Mouse (Mus musculus) megakaryocyte, embryonic 14.5 days (primary cell): ENCODE data around the gene Cacna1d. TPM values are rescaled to one million over a fixed set of nuclear protein-coding genes. Genes with fewer than 3 reads are reported as not detected.

Experiments used
- H3K27me3 ChIP-seq: replicated peaks from 2 replicates; pipeline ENCODE3; 2012; ENCODE audit warnings: inconsistent platforms
- H3K36me3 ChIP-seq: replicated peaks from 2 replicates; pipeline ENCODE3; 2012; ENCODE audit warnings: low read length, inconsistent platforms, mixed read lengths
- H3K4me1 ChIP-seq: 2 replicates; pipeline ENCODE4 v1.6.1; 2012; ENCODE audit warnings: inconsistent platforms
- H3K4me3 ChIP-seq: replicated peaks from 2 replicates; pipeline ENCODE3; 2012; ENCODE audit warnings: moderate library complexity, mild to moderate bottlenecking, inconsistent platforms
- H3K9me3 ChIP-seq: 2 replicates; pipeline ENCODE4 v1.6.1; 2012; ENCODE audit warnings: inconsistent platforms
- FLI1 ChIP-seq: IDR thresholded peaks from 2 replicates; pipeline ENCODE4 v1.6.1; 2012; ENCODE audit warnings: low read length, inconsistent platforms, mixed read lengths
- GATA1 ChIP-seq: IDR thresholded peaks from 3 replicates; pipeline ENCODE4 v1.6.1; 2012; ENCODE audit warnings: mixed read lengths, low read length, inconsistent platforms, borderline replicate concordance
- polyA plus RNA-seq: library from polyadenylated mRNA; stranded (reverse); fragments of >175 nt; gene quantifications from 2 replicates; pipeline ENCODE4 v1.2.3, GENCODE M21; 2012; ENCODE audit warnings: low replicate concordance; ENCODE audit not compliant: insufficient read depth

The Cacna1d gene
- polyA plus RNA-seq, 1 experiment, result 0.02 TPM

DNA sequence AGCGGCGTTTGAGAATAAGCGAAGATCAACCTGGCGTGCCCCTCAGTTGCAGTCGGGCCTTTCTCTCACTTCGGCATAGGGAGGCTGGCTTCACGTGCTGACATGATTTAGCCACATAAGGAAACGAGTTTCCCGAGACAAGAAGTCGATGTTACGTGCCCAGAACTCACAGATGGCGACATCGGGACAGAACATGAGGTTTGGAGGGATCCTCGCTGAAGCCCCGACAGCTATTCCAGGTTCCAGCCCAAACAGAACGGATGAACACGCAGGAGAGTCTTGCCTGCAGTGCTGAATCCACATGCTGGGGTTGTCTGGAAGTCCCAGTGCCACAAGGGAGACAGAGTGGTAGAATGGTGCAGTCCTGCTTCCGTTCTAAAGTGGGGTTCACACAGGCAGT, 452.8 kb downstream of the Cacna1d start:
- TF ChIP-seq FLI1 (no peak), GATA1 (no peak)
- Histone ChIP-seq H3K4me3 (no peak overlapping the region), H3K36me3 (no peaks in the 10 kb centered on the region), H3K4me1 (no peaks in the 10 kb centered on the region), H3K9me3 (no peaks in the 10 kb centered on the region), H3K27me3 (peaks cover 20% of the 10 kb centered on the region)

DNA sequence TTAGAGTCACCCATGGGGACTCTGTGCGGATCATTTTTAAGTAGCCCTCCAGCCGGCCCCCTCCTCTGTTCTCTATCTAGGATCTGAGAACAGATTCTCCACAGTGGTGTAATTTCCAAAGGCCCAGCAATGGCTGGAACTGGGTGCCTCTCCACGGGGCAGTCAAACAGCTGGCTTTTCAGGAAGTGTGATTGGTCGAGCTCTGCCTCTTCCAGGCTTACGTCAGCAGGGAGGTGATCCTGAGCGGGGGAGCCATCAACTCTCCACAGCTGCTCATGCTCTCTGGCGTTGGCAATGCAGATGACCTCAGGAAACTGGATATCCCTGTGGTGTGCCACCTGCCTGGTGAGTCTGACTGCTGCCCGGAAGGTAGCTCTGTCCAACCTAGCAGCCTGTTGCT, 457.9 kb downstream of the Cacna1d start:
- no peaks in the 10 kb centered on the region for H3K36me3 ChIP-seq
- no peaks in the 10 kb centered on the region for H3K9me3 ChIP-seq
- H3K4me1 ChIP-seq, result no peaks in the 10 kb centered on the region
- H3K4me3 ChIP-seq, result no peak overlapping the region
- H3K27me3 ChIP-seq, result peaks cover 30% of the 10 kb centered on the region
- TF ChIP-seq FLI1, result no peak
- no peak for TF ChIP-seq GATA1

DNA sequence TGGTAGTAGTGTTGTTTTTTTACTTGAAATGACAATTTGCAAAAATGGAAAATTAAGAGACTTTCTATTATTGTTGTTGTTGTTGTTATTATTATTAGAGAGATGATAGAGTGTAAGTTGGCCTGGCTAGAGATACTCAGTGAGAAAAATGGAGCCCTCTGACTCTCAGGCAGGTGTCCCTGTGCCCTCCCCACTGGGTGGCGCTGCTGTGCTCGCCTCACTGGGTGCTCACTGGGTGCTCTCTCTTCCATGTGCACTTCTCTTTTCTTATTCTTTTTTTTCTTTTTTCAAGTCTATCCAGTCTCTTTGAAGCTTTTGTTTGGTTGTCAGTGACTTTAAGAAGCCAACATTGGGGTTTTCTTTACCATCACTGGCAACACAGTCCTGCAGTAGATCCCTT, 463.9 kb downstream of the Cacna1d start:
- no peaks in the 10 kb centered on the region for H3K9me3 ChIP-seq
- no peaks in the 10 kb centered on the region for H3K36me3 ChIP-seq
- no peaks in the 10 kb centered on the region for H3K4me1 ChIP-seq
- H3K27me3 ChIP-seq, result peaks cover 10% of the 10 kb centered on the region
- TF ChIP-seq GATA1 (no peak), FLI1 (no peak)
- H3K4me3 ChIP-seq, result no peak overlapping the region

DNA sequence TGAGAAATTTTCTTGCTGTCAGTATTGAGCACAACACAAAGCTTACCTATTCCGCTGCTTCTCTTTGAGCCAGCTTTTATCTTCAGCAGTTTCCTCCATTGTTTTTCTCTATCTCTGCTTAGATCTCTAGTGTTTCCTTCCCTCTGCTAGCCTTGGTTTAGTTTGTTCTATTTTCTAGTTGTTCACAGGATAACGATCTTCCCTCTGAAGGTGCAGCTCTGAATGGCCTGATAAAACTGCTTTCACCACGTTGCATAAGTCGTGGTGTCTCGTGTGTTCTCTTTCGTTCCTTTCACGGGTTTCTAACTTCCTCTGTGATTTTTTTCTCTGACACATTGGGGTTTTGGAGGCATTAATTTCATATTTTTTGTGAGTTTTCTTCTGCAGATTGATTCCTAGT, 466.9 kb downstream of the Cacna1d start:
- H3K36me3 ChIP-seq, result no peaks in the 10 kb centered on the region
- TF ChIP-seq GATA1 (no peak), FLI1 (no peak)
- no peaks in the 10 kb centered on the region for H3K9me3 ChIP-seq
- H3K4me3 ChIP-seq, result no peak overlapping the region
- peaks cover 2% of the 10 kb centered on the region for H3K27me3 ChIP-seq
- no peaks in the 10 kb centered on the region for H3K4me1 ChIP-seq

DNA sequence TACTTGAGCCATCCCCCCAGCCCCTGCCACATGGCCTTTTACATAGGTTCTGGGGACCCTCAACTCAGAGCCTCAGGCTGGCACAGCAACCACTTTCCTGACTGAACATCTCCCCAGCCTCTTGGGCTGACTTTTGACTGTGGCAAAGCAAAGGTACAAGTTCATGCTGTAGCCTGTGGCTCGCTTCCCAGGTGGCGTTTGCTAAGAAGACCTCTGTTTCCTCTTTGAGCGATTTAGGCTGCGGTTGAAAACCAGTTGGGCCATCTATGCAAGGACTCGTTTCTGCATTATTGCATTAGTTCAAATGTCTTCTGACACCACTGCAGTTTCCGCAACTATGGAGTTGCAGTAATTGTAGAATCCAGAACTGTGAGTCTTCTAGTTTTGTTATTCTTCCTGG, 468.8 kb downstream of the Cacna1d start:
- peaks cover 8% of the 10 kb centered on the region for H3K27me3 ChIP-seq
- no peaks in the 10 kb centered on the region for H3K36me3 ChIP-seq
- TF ChIP-seq FLI1, result no peak
- no peak for TF ChIP-seq GATA1
- H3K9me3 ChIP-seq, result no peaks in the 10 kb centered on the region
- H3K4me3 ChIP-seq, result no peak overlapping the region
- H3K4me1 ChIP-seq, result peaks cover 5% of the 10 kb centered on the region

DNA sequence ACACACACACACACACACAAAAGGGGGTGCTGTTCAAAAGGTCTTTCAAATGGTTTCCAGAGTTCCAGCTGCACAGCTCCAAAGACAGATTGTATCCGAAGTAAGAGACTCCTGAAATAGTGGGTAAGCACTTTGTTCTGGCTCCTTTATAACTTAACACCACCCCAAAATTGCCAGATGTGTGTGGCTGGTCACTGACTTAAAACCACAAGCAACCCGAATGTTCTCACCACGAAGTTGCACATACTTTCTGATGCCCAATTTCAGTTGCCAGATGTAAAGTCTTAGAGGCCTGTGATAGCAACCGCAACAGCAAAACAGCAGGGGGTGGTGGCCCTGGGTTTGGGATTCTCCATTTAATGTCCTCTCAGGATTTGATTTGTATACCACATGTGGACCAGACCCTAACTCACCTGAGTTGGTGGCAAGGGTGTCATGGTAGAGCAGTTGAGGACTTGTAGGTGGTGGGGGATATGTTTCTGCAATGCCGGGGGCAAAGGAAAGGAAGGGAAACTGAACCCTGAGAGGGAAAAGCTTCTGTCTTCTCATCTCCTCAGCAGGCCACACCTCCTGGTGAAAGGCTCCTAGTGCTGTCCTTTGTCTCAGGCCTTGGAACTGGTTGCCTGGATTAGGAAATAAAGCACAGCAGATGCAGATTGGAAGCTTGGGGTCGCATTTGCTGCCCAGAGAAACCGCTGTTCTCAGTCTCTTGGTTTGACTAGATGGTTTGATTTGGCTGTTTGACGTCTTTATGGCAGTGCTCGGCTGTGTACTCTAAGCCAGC, 471.3 kb downstream of the Cacna1d start:
- Histone ChIP-seq H3K4me1 (peaks cover 5% of the 10 kb centered on the region), H3K36me3 (no peaks in the 10 kb centered on the region), H3K27me3 (peaks cover 14% of the 10 kb centered on the region), H3K9me3 (no peaks in the 10 kb centered on the region), H3K4me3 (no peak overlapping the region)
- TF ChIP-seq GATA1 (no peak), FLI1 (no peak)

DNA sequence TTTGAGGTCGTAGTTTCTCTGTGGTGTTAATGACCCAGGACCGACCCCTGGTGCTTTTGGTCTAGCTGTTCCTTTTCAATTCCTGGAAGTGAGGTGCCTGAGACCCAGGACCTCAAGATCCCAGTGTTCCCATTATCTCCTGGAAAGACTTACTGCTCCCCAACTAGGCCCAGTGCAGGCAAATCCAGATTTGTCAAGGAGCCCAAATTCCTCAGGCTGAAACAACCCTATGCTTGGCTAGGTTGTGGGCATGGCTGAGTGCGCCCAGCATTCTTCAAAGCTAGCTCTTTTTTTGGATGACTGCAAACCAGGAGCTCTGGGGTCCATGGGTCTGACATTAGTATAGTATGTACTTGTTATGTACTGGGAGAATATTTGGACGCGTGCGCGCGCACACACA, 471.9 kb downstream of the Cacna1d start:
- Histone ChIP-seq H3K36me3 (no peaks in the 10 kb centered on the region), H3K4me3 (no peak overlapping the region), H3K4me1 (peaks cover 5% of the 10 kb centered on the region), H3K27me3 (peaks cover 17% of the 10 kb centered on the region), H3K9me3 (no peaks in the 10 kb centered on the region)
- TF ChIP-seq GATA1, result no peak

DNA sequence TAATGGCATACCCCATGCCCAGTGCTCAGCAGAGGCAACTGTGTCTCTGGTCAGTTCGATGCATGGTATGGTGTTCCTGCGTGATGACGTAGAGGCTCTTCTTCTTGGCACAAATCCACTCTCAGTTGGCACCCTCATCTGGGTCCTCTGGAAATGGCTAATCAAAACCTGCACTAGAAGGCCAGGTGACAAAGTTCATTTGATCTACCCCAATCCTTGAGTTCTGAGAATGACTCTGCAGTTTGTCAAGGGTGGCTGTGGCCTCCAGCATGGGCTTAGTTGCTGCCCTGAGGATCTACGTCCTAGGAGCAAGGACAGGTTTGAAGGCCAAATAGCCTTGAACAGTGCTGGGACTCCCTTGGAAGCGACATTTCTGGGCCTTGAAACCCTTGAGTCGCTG, 472.4 kb downstream of the Cacna1d start:
- Histone ChIP-seq H3K36me3 (no peaks in the 10 kb centered on the region), H3K27me3 (peaks cover 20% of the 10 kb centered on the region), H3K4me3 (no peak overlapping the region), H3K4me1 (peaks cover 5% of the 10 kb centered on the region), H3K9me3 (no peaks in the 10 kb centered on the region)
- TF ChIP-seq GATA1 (no peak), FLI1 (no peak)

DNA sequence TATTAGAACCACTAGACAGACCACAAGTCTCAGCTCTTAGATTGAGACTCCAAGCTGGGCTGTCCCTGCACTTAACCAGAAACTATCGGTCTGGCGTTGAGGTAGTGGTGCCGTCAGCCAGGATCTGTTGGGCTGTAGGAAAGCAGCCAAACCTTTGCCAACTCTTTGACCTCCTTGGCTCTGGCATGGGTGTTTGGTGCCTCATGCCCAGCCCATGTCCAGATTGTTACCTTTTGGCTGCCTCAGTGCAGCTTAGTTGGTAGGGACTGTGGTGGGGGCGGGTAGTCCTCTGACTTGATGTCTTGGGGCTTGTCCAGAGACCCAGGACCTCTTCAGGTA, 472.8 kb downstream of the Cacna1d start:
- Histone ChIP-seq H3K36me3 (no peaks in the 10 kb centered on the region), H3K9me3 (no peaks in the 10 kb centered on the region), H3K4me1 (peaks cover 5% of the 10 kb centered on the region), H3K27me3 (peaks cover 20% of the 10 kb centered on the region), H3K4me3 (no peak overlapping the region)
- no peak for TF ChIP-seq FLI1

DNA sequence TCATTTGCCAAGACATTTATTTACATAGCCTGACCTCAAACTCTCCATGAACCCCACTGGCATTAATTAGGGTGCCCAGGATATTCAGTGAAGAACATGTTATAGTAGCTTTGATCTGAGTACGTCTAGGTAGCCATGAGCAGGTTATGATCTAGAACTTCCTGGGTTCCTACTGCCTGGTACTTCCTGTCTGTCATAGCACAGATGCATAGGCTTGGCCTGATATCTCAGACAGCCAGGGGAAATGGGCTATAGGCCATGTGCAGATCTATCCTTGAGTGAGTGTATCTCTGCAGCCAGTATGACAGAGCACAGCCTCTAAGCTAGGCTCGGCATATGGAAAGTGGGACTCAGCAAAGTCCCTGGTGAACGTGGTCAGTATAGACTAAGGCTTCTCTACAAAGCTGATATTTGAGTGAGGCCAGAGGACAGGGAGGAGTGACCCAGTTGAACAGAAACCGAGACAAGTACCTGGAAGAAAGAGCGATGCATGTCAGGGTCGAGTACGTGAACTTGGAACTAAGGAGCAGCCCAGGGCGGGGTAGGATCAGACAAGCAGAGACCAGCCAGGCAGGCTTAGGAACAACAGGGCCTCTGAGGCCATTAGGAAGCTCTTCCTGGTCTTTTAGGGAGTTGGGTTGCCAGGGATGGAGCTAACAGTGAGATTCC, 473.3 kb downstream of the Cacna1d start:
- TF ChIP-seq FLI1 (no peak), GATA1 (no peak)
- no peak overlapping the region for H3K4me3 ChIP-seq

More for the DNA sequence above, 473.3 kb downstream of the Cacna1d start:
- Histone ChIP-seq H3K27me3 (peaks cover 20% of the 10 kb centered on the region), H3K36me3 (no peaks in the 10 kb centered on the region), H3K4me1 (peaks cover 5% of the 10 kb centered on the region), H3K9me3 (no peaks in the 10 kb centered on the region)
